Mouse (Mus musculus) liver, postnatal 0 days (tissue): Measurements from ENCODE around the gene Tacr3. TPM values are rescaled to one million over a fixed set of nuclear protein-coding genes. Genes with fewer than 3 reads are reported as not detected.
A peak's percentile ranks its signal among the peaks of the same experiment; 100 is the strongest.

ENCODE experiments used
- ATAC-seq: fragments of 200-750 bp; cut with Nextera tagmentation; 2 replicates; pipeline ENCODE4 v1.8.0; 2017; ENCODE audit warnings: mild to moderate bottlenecking, moderate library complexity
- DNase-seq: peaks from one replicate; pipeline ENCODE4 v3.0.0-alpha.2; 2016
- H3K27ac ChIP-seq: fragments of 300-500 bp; sonication (generic); 2 replicates; pipeline ENCODE4 v1.5.1; 2014; ENCODE audit warnings: antibody characterized with exemption, moderate library complexity, mild to moderate bottlenecking, low read depth
- H3K27me3 ChIP-seq: fragments of 300-500 bp; sonication (generic); 2 replicates; pipeline ENCODE4 v1.6.1; 2014; ENCODE audit warnings: low read length, control low read depth, mixed read lengths; ENCODE audit not compliant: insufficient read depth
- H3K36me3 ChIP-seq: fragments of 300-500 bp; sonication (generic); replicated peaks from 2 replicates; pipeline ENCODE4 v1.6.1; 2014; ENCODE audit warnings: mild to moderate bottlenecking, control low read depth, low read length, moderate library complexity, mixed read lengths; ENCODE audit not compliant: insufficient read depth
- H3K4me1 ChIP-seq: fragments of 300-500 bp; sonication (generic); 2 replicates; pipeline ENCODE4 v1.6.1; 2014; ENCODE audit warnings: antibody characterized with exemption, mild to moderate bottlenecking, control low read depth; ENCODE audit not compliant: insufficient read depth
- H3K4me2 ChIP-seq: fragments of 300-500 bp; sonication (generic); 2 replicates; pipeline ENCODE4 v1.6.1; 2014; ENCODE audit warnings: low read depth, mild to moderate bottlenecking, low read length, moderate library complexity, mixed read lengths
- H3K4me3 ChIP-seq: fragments of 300-500 bp; sonication (generic); 2 replicates; pipeline ENCODE4 v1.5.1; 2014; ENCODE audit warnings: low read depth, low read length
- H3K9ac ChIP-seq: fragments of 300-500 bp; sonication (generic); replicated peaks from 2 replicates; pipeline ENCODE4 v1.6.1; 2014; ENCODE audit warnings: mild to moderate bottlenecking, moderate library complexity
- H3K9me3 ChIP-seq: fragments of 300-500 bp; sonication (generic); 2 replicates; pipeline ENCODE4 v1.6.1; 2016; ENCODE audit warnings: mild to moderate bottlenecking, control low read depth, low read length, mixed read lengths
- CTCF ChIP-seq: sonication (generic); IDR thresholded peaks from 2 replicates; pipeline ENCODE4 v1.5.1; 2016; ENCODE audit warnings: antibody characterized with exemption, low read depth
- EP300 ChIP-seq: IDR thresholded peaks from 2 replicates; pipeline ENCODE4 v1.6.1; 2016; ENCODE audit warnings: antibody characterized with exemption, low read depth, mild to moderate bottlenecking
- WGBS: fragments of 180-500 bp; shearing (Covaris S2); extraction: QIAGEN DNeasy Blood & Tissue Kit; methylation state at CpG from one replicate; pipeline ENCODE4 v1.1.7; 2014; ENCODE audit not compliant: insufficient replicate concordance; 5-methylcytosine and 5-hydroxymethylcytosine counted together
- polyA plus RNA-seq: library from polyadenylated mRNA; unstranded; fragments of >200 nt; fragmentation: Nextera tagmentation; extraction: Ambion mirVana; gene quantifications from 2 replicates; pipeline ENCODE4 v1.2.1, GENCODE M21; 2015

Gene Tacr3
- polyA plus RNA-seq, result 0.02 TPM in 1 of 2 replicates, not detected in the other

GRCm38 (mm10) chr3:134828875-134829530, at the start of gene Tacr3:
Tacr3 (plus strand) TSS chr3:134829007.
- no peaks in the 10 kb centered on the region for H3K9me3 ChIP-seq
- ATAC-seq (no peak), DNase-seq (no peak)
- TF ChIP-seq CTCF (no peak), EP300 (no peak)
- H3K27me3 ChIP-seq, result peaks cover 11% of the 10 kb centered on the region; the same call in 1 of the 2 replicates
- no peak within 1 kb of the TSS; the same call in 1 of the 2 replicates for H3K4me3 ChIP-seq
- no peak within 1 kb of the TSS for H3K9ac ChIP-seq
- H3K36me3 ChIP-seq, result no peaks in the 10 kb centered on the region
- no peak within 1 kb of the TSS for H3K27ac ChIP-seq
- 5% methylated on average over 36 of the region's 36 CpGs for WGBS
- H3K4me1 ChIP-seq, result no peaks in the 10 kb centered on the region
- peak within 1 kb of the TSS; percentile 26 for H3K4me2 ChIP-seq

- WGBS, result 48% methylated on average over 6 of the region's 6 CpGs
- Histone ChIP-seq H3K36me3 (no peaks in the 10 kb centered on the region), H3K9ac (no peak overlapping the region), H3K4me1 (no peaks in the 10 kb centered on the region), H3K4me3 (no peak overlapping the region), H3K27ac (no peak overlapping the region), H3K27me3 (peaks cover 11% of the 10 kb centered on the region; the same call in 1 of the 2 replicates), H3K9me3 (no peaks in the 10 kb centered on the region), H3K4me2 (peak overlapping the region; percentile 26; the same call in 1 of the 2 replicates)
- no peak for ATAC-seq
- DNase-seq, result no peak
- TF ChIP-seq EP300 (no peak), CTCF (no peak)
Measured at GRCm38 (mm10) chr3:134828492-134828874, 324 bp upstream of the Tacr3 start.

- H3K27me3 ChIP-seq, result peaks cover 11% of the 10 kb centered on the region; the same call in 1 of the 2 replicates
- no peak overlapping the region for H3K9ac ChIP-seq
- TF ChIP-seq EP300 (no peak), CTCF (no peak)
- no peaks in the 10 kb centered on the region for H3K9me3 ChIP-seq
- peak overlapping the region; percentile 26 for H3K4me2 ChIP-seq
- no peaks in the 10 kb centered on the region for H3K4me1 ChIP-seq
- ATAC-seq, result no peak
- no peak overlapping the region for H3K27ac ChIP-seq
- no peak for DNase-seq
- 11% methylated on average over 13 of the region's 13 CpGs for WGBS
- H3K4me3 ChIP-seq, result no peak overlapping the region; the same call in 1 of the 2 replicates
- no peaks in the 10 kb centered on the region for H3K36me3 ChIP-seq
Measured at GRCm38 (mm10) chr3:134829531-134829921, 719 bp downstream of the Tacr3 start.

- no peak overlapping the region for H3K9ac ChIP-seq
- TF ChIP-seq EP300 (no peak), CTCF (no peak)
- H3K36me3 ChIP-seq, result no peaks in the 10 kb centered on the region
- ATAC-seq (no peak), DNase-seq (no peak)
- no peak overlapping the region for H3K27ac ChIP-seq
- H3K9me3 ChIP-seq, result no peaks in the 10 kb centered on the region
- H3K4me3 ChIP-seq, result no peak overlapping the region
- no peaks in the 10 kb centered on the region for H3K4me1 ChIP-seq
- H3K27me3 ChIP-seq, result no peaks in the 10 kb centered on the region
- no peak overlapping the region for H3K4me2 ChIP-seq
- 63% methylated on average over 4 of the region's 4 CpGs for WGBS
Measured at GRCm38 (mm10) chr3:134851342-134851741, 22.5 kb downstream of the Tacr3 start.

GRCm38 (mm10) chr3:134877701-134878100, 48.9 kb downstream of the Tacr3 start:
- H3K36me3 ChIP-seq, result no peaks in the 10 kb centered on the region
- WGBS, result 61% methylated on average over 1 of the region's 1 CpGs
- H3K27me3 ChIP-seq, result no peaks in the 10 kb centered on the region
- H3K4me2 ChIP-seq, result no peak overlapping the region
- H3K4me3 ChIP-seq, result no peak overlapping the region
- no peak overlapping the region for H3K27ac ChIP-seq
- no peak for ATAC-seq
- no peak overlapping the region for H3K9ac ChIP-seq
- no peaks in the 10 kb centered on the region for H3K4me1 ChIP-seq
- no peak for TF ChIP-seq CTCF
- TF ChIP-seq EP300, result no peak
- DNase-seq, result no peak
- no peaks in the 10 kb centered on the region for H3K9me3 ChIP-seq

GRCm38 (mm10) chr3:134895831-134896230, 67.0 kb downstream of the Tacr3 start:
- H3K27ac ChIP-seq, result no peak overlapping the region
- 62% methylated on average over 2 of the region's 2 CpGs for WGBS
- no peaks in the 10 kb centered on the region for H3K36me3 ChIP-seq
- ATAC-seq (no peak), DNase-seq (no peak)
- H3K4me1 ChIP-seq, result no peaks in the 10 kb centered on the region
- H3K4me2 ChIP-seq, result no peak overlapping the region
- TF ChIP-seq EP300, result no peak
- TF ChIP-seq CTCF, result no peak
- no peaks in the 10 kb centered on the region for H3K9me3 ChIP-seq
- no peak overlapping the region for H3K4me3 ChIP-seq
- H3K9ac ChIP-seq, result no peak overlapping the region
- no peaks in the 10 kb centered on the region for H3K27me3 ChIP-seq
